Mouse (Mus musculus) embryo, embryonic 9.5 days (tissue): ENCODE results near the gene Ccr4.

Experiments
- DNase-seq: peaks from one replicate; pipeline ENCODE4 v3.0.0-alpha.2; 2017; ENCODE audit errors: extremely low spot score

The Ccr4 gene

GRCm38 (mm10) chr9:114468701-114469100 is 36.0 kb downstream of the Ccr4 start:
- no peak for DNase-seq

DNA sequence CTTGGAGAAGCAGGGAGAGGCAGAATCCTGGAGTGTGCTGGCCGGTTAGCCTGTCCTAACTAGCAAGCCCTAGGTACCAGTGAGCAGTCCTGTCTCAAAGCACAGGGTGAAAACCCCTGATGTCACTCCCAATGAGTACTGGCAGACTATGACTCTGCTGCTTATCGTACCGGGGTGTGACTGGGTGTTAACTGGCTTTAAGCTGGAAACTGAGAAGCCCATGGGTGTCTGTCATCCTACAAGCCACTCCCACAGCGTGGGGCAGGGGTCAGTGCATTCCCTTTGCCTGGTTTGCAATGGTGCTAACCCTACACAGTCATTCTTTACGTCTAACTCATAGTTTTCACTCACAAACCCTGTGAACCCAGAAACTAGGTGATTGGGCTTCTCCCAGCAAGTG is 36.5 kb downstream of the Ccr4 start:
- DNase-seq, result no peak

DNA sequence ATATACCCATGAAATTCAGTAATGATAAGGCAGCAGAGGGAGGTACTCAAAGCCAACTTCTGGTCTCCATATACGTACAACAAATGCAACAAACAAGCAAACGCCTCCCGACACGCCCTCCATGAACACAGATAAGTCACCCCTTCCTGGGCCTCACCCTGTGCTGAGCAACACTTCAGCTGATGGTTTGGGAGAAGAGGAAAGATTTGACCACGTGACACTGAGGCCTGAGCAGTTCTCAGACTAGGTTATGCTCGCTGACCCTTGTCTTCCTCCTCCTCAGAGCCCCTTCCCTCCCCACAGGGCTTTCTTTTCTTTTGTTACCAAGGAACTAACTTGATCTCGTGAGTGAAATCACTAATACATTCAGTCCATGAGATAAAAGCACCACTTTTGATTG is 37.8 kb downstream of the Ccr4 start:
- DNase-seq, result no peak

GRCm38 (mm10) chr9:114465442-114465841 is 39.3 kb downstream of the Ccr4 start:
- DNase-seq, result no peak

DNA sequence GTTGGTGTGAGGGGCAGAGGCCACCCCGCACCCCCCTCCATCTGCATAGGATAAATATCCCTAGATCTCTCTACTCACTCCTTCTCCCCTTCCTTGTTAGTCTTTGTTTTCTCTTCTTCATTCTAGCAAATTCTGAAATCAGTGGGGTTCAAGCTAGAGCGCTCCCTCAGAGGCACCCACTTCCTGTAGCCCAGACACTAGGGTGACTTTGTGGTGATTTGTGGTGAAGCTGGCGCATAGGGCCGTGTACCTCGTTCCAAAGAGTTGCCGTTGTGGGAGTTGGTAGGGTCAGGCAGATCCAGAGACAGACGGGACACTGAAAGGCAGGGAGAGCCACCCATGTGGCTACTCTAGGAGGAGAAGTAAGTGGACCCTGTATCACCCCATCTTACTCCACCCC is 42.1 kb downstream of the Ccr4 start:
- no peak for DNase-seq

- no peak for DNase-seq
Observed at GRCm38 (mm10) chr9:114458436-114458835, 46.3 kb downstream of the Ccr4 start.

DNA sequence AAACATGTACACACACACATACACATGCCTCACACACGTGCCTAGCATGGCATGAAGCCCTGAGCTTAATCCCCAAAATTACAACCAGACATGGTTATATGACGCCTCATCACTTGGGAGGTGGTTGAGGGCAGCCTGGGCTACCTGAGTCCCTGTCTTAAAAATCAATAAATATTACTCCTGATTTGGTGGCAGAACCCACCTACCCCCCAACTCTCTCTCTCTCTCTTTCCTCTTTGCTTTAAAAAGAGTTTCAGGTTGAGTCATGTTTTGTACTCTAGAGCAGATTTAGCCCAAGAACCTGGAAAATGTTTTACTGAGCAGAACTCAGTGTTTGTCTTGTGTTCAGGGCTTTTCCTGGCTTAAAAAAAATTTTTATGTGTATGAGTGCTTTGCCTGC is 49.3 kb downstream of the Ccr4 start:
- DNase-seq, result no peak

DNA sequence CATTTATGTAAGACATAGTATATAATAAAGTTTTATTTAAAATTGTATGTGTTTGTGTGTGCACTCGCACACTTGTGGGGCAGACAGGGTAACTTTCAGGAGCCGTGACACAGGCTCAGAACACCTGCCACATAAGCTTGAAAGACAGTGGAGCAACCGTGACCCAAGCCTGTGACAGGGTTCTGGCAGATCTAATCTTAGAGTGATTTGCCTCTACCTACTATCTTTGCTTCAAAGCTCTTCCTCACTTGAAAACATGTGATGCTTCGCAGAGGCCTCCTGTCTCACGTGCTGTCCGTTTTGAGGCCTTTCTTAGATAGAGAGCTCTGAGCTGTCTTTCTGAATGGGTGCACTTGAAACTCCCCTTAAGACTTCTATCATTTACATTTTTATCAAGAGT is 52.3 kb downstream of the Ccr4 start:
- no peak for DNase-seq

DNA sequence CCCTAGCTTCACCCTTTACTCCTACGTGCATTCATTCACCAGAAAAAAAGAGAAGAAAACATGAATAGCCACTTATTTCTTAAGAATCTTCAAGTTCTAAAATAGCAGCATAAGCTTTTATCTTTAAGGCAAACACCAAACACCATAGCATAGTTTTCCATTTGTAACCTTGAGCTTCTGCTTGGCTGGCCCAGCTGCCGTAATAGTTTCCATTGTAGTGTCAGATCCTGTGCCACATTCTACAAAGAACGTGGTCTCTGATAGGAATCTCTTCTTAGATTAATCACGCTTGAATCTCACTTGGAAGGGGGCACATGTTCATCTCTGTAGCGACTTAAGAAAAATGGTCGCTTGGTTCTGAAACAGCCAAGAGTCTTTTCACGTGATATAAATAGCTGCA is 53.1 kb downstream of the Ccr4 start:
- DNase-seq, result no peak

GRCm38 (mm10) chr9:114449120-114449754 is 55.5 kb downstream of the Ccr4 start:
- no peak for DNase-seq

- no peak for DNase-seq
Observed at GRCm38 (mm10) chr9:114448700-114449099, 56.0 kb downstream of the Ccr4 start.

- DNase-seq, result no peak
Observed at GRCm38 (mm10) chr9:114446887-114447286, 57.8 kb downstream of the Ccr4 start.

GRCm38 (mm10) chr9:114443351-114443750 is 61.4 kb downstream of the Ccr4 start:
- no peak for DNase-seq

- no peak for DNase-seq
Observed at GRCm38 (mm10) chr9:114442893-114443292, 61.8 kb downstream of the Ccr4 start.

GRCm38 (mm10) chr9:114442225-114442624 is 62.5 kb downstream of the Ccr4 start:
- DNase-seq, result no peak

DNA sequence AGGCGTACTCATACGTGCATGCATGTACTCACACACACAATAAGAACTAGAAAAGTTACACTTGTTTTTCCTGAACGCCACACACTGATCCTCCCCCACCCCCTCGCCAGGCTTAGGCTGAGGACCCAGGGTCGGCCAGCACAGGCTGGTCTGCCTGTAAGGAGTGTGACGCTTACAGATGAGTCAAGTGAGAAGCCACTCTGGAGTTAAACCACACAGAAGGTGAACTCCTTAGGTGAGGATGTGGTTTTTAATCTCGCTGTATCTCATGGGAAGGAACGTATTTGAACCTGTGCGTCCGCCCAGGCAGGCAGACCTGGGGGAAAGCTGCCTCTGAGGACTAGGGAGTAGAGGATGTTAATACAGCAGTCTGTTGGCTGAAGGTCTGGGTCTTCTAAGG is 64.2 kb downstream of the Ccr4 start:
- no peak for DNase-seq
